Mouse (Mus musculus) heart, postnatal 10 days (tissue): ENCODE results near the gene Psmc3ip. TPM values are rescaled to one million over a fixed set of nuclear protein-coding genes. Genes with fewer than 3 reads are reported as not detected.
A peak's percentile ranks its signal among the peaks of the same experiment; 100 is the strongest.

Source experiments
- DNase-seq, 2 experiments: peaks; one replicate each; pipeline ENCODE4 v3.0.0; 2021
- intact Hi-C: fragments of 180-260 bp; cut with DNase I; formaldehyde crosslinking; loops from one replicate; pipeline ENCODE4 v1.15.1; 2025
- microRNA-seq, 2 experiments: library from miRNA; unstranded; fragments of <30 nt; microRNA quantifications; one replicate each; pipeline ENCODE4 v1.2.0; 2022
- total RNA-seq, 2 experiments: library from RNA; stranded (reverse); gene quantifications; 2 replicates each; pipeline ENCODE4 v1.2.3; 2021

Psmc3ip gene
- total RNA-seq, 2 experiments from 2014 or later: 5.0 to 5.6 TPM

DNA sequence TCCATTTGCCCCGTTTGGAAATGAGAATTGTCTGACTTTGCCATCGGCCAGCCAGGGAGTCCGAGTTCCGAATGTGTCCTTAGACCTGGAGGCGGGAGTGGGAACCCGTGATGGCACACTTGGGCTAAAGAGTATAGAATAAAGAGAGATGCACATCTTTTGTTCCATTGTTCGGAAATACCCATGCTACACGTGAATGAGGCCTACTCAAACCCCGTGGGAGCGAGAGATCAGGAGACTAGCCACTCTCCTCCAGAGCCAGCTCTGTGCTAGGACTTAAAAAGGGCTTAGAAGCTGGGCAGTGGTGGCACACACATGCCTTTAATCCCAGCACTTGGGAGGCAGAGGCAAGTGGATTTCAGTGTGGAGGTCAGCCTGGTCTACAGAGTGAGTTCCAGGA, 35.8 kb downstream of the Psmc3ip start:
- no peak for DNase-seq
- intact Hi-C loops: no loop called here

DNA sequence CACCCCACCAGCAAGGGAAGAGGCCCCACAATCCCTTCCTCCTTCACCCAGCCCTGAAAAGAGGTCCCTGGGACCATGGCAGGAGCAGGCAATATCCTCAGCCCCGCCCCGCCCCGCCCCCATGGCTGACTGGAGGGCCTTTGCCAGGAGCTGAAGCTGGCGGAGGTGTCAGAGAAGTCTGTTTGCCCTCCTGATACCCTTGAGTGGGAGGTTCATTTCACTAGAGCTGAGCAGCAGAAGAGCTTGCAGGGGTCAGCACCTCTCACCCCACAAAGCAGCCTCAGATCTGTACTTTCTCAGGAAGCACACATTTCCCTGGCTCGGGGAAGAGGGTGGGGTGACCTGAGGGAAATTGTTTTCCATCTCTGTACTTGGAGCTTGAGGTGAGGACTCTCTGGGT, 36.5 kb downstream of the Psmc3ip start:
- peak; percentile 71 to 75 for DNase-seq
- intact Hi-C loops: no loop called here

DNA sequence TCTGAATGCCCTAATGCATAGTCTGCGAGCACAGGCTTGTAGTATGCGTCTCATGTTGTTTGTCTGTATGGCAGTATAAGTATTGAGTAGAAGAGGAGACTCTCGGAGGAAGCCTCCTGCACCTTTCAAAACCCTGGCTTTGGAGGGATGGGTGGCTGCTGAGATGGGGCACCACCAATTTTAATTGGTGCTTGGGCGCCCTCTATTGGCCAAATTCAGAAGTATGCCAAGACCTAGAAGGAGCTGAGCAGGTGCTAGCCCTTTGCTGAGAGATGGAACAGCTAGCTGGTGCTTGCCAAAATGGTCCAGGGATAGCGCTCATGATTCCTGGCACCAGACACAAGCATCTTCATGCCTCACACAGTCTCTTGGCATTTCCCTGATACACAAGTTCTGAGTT, 37.4 kb downstream of the Psmc3ip start:
- intact Hi-C loops: loop anchor here (1.0 kb wide), 1 partner anchor 75 kb away; no protein-coding TSS in a partner anchor
- peak; percentile 93 to 95 for DNase-seq

DNA sequence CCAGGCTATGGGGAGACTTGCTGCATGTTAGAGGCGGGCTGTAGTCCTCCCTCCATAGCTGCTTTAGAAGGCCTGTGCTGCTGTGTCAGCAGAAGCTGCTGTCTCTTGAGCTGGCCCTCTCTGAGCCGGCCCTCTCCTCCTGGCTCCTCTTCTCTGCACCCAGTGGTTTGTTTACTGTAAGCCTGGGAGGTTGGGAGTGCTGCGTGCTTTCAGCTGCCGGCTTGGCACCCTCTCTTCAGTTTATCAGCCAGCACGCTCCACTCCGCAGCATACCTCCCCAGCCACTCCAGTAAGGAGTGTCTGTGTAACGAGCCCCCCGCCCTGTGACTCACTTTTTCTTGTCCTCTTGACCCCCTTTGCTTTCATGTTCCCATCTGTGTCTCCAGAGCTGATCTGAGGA, 38.4 kb downstream of the Psmc3ip start:
- intact Hi-C loops: loop anchor here (1.0 kb wide), 1 partner anchor 74 kb away; no protein-coding TSS in a partner anchor
- peak; percentile 73 to 79 for DNase-seq

DNA sequence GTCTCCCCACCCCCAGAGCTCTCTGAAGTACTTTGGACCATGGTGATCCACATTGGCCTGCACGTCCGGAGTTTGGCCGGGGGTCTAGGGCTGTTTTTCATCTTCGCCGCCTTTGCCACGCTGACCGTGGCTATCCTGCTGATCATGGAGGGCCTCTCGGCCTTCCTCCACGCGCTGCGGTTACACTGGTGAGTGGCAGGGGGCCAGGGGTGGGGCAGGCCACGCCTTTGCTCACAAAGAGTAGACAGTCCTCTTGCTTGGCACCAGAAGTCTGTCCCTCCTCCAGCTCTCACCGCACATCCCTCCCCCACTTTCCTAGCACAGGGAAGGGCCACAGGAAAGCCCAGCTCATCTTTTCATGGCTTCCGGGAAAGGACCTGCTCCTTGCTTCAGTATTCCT, 39.8 kb downstream of the Psmc3ip start:
- no peak for DNase-seq
- intact Hi-C loops: no loop called here

DNA sequence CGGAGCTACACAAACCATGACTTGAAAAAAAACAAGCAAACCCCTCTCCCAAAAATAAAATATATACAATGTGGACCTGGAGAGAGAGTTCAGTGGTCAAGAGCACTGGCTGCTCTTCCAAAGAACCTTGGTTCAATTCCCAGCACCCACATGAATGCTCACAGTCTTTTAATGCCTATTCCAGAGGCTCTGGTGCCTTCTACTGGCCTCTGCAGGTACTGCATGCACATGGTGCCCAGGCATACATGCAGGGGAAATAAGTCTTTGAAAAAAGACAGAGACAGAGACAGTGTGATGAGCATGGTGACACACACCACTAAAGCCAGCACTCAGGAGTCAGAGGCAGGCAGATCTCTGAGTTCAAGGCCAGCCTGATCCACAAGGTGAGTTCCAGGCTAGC, 41.3 kb downstream of the Psmc3ip start:
- DNase-seq: no peak
- intact Hi-C loops: no loop called here

DNA sequence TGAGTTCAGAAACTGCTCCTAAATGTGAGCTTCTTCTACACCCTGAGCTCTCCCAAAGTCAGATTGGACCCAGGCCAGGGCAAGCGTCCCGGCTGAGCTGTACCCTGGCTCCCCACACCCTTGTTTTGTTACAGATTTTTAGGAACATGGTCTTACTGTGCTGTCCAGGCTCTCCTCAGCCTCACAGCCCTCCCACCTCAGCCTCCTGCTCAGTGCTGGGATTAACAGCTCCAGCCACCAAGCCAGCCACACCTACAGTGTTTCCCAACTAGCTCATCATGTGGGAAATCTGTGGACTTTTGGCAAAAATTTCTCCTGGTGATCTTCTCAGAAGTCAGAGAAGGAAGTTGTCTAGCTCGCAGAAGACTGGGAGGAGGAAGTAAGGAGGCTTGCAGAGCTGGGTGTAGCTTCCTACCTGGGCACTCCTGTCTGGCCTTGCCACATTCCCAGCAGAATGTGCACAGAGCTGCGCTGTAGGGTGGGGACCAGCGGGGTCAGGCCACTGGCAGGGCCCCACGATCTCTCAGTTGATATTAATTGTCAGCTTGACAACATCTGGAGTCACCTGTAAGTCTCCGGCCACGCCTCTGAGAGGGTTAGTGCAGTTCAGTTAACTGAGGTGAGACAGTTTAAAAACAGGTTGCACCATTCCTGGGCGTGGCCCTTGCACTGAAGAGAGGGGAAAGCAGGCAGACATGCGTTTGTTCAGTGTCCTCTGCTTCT, 42.3 kb downstream of the Psmc3ip start:
- intact Hi-C loops: no loop called here
- DNase-seq: peak; percentile 68 to 73

DNA sequence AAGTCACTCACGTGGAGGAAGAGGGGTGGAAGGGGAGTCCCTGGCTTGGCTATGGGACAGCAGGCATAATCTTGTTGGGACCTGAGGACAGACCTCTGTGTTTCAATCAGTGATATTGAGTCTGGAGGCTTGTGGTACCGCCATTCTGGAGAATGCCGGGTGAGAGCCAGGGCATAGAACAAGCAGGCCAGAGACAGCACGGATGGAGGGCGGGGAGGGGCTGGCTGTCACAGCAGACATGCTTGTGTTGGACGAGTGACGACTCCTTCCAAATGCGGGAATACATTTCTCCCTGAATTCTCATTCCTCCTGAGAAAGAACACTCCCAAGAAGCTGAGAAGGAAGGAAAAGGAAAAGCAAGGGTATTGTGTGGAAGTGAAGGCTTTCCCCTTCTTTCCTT, 43.6 kb downstream of the Psmc3ip start:
- no peak for DNase-seq
- intact Hi-C loops: no loop called here

DNA sequence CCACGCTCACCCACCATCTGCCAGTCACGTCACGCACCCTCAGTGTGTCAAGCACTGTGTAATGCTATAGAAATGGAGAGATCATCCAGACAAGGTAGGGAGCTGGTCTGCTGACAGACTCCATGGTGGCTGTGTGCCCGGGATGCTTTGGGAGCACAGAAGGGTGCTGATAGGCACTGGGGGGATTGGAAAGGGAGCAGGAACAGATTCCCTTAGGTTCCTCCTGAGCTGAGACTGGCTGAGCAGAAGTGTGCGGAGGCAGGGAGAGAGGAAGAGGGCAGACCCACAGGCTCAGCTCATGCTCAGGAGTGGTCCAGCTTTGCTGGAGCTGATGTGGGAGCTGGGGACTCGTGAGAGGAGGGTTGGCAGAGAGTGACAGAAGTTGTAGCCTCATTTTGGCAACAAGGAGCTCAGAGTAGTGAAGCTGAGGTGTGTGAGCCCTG, 44.2 kb downstream of the Psmc3ip start:
- DNase-seq: peak in 1 of 2 experiments; percentile 36
- intact Hi-C loops: no loop called here

DNA sequence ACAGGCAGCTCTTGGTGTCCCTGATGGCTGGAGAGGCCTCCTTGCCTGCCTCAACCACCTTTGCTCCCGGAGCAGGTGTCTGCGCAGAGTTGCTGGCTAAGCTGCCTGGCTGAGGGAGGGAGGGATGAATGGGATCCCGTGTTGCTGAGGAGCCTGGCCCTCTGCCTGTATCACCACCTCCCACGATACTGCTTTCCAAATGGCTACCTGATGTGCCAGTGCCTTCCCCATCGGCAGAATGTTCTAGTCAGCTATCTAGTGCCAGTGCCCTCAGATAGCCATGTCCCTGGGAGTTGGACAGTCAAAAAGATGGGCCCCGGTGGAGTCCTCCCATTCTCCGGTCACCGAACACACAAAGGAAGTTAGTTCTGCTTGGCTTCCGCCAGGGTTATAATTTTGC, 44.9 kb downstream of the Psmc3ip start:
- no peak for DNase-seq
- intact Hi-C loops: no loop called here

DNA sequence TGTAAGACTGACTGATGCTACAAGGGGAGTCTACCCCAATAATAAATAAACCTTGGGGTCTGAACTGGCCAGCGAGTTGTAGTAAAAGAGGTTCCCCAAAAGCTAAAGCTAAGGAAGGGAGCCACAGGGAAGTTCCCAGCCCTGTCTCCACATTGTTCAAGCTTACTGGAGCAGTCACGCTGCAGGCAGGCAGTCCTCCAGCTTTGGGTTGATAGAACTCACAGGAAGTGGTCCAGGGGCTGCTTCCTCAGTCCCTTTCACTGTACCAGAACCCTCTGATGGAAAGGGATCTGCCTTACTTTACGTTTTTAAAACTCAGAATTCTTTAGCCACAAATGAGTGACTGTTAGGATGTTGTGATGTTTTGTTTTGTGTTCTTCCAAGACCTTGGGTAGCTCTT, 47.7 kb downstream of the Psmc3ip start:
- DNase-seq: no peak
- intact Hi-C loops: loop anchor here (5.0 kb wide), 1 partner anchor 35 kb away; no protein-coding TSS in a partner anchor

DNA sequence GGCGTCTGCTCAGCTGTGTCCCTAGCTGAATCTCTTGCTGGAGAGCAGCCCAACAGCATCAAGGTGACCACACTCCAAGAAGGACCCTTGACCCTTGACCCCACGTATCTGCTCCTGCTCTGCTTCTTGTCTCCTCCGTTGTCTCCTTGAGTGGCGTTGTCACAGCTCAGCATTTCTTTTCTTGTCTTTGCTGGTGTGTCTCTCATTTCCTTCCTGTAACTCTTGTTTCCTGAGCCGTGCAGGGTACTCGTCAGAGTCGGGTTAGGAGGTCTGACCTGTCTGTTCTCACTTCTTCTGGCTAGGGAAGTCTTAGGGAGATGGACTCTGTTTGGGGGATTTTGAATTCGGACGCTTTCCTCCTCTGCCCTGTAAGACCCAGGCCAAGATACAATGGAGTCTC, 48.8 kb downstream of the Psmc3ip start:
- no peak for DNase-seq
- intact Hi-C loops: loop anchor here (5.0 kb wide), 1 partner anchor 34 kb away; no protein-coding TSS in a partner anchor

DNA sequence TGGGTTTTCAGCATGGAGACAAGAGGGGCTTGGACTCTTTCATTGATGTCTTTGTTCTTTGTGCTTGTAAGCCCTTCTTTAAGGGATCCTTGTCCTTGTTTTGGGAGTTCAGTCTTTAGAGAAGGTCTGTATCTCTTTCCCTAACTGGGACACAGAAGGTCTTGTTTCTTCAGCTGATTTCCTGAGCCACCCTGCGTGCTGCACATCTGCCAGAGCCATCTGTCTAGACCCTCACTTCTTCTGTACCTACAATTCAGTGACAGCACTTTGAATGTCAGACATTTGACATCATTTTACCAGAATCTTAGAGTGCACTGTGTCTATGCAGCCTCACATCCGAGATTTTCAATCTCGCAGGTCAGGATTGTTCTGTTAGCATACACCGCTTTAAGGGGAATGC, 49.4 kb downstream of the Psmc3ip start:
- intact Hi-C loops: loop anchor here (5.0 kb wide), 1 partner anchor 34 kb away; no protein-coding TSS in a partner anchor
- no peak for DNase-seq

Small RNAs within 50 kb of the gene (microRNA-seq; reads per million reads assigned to microRNA genes)
- gene Gm27626: 0 reads per million in 2 experiments

Other genes starting within 250 kb of the Psmc3ip start
- 10 to 100 TPM; 52.1 to 58.6 TPM for gene Stat5b, start 244.7 kb downstream of the Psmc3ip start, total RNA-seq
- gene Stat5a, start 236.1 kb downstream of the Psmc3ip start, total RNA-seq: 10 to 100 TPM; 22.9 to 26.9 TPM
- gene Stat3, start 155.9 kb downstream of the Psmc3ip start, total RNA-seq: 100 to 1,000 TPM; 110 to 117 TPM
- gene Cavin1, start 124.5 kb downstream of the Psmc3ip start, total RNA-seq: 100 to 1,000 TPM; 462 to 471 TPM
- gene Atp6v0a1, start 86.0 kb downstream of the Psmc3ip start, total RNA-seq: 10 to 100 TPM; 89.6 to 93.8 TPM
- gene Naglu, start 25.4 kb downstream of the Psmc3ip start, total RNA-seq: 1 to 10 TPM; 9.9 to 10.0 TPM
- under 1 TPM in 1 of 2 experiments, not detected in 1; 0.45 TPM for gene Hsd17b1, start 17.0 kb downstream of the Psmc3ip start, total RNA-seq
- gene Coasy, start 12.9 kb downstream of the Psmc3ip start, total RNA-seq: 10 to 100 TPM; 18.7 to 21.4 TPM
- gene Mlx, start 8.2 kb downstream of the Psmc3ip start, total RNA-seq: 10 to 100 TPM; 14.1 to 18.1 TPM
- gene Retreg3, start 24.5 kb upstream of the Psmc3ip start, total RNA-seq: 10 to 100 TPM; 37.6 to 41.6 TPM
- gene Tubg1, start 24.5 kb upstream of the Psmc3ip start, total RNA-seq: 10 to 100 TPM; 27.0 to 31.1 TPM
- gene Tubg2, start 60.5 kb upstream of the Psmc3ip start, total RNA-seq: 1 to 10 TPM; 3.4 to 3.5 TPM
- gene Cntnap1, start 75.1 kb upstream of the Psmc3ip start, total RNA-seq: 1 to 10 TPM; 1.8 to 2.1 TPM
- gene Plekhh3, start 75.9 kb upstream of the Psmc3ip start, total RNA-seq: 10 to 100 TPM; 23.6 to 28.3 TPM
- gene Ccr10, start 80.0 kb upstream of the Psmc3ip start, total RNA-seq: under 1 TPM; 0.14 to 0.20 TPM
- gene Ezh1, start 131.0 kb upstream of the Psmc3ip start, total RNA-seq: 10 to 100 TPM; 20.5 to 22.5 TPM
- gene Ramp2, start 150.6 kb upstream of the Psmc3ip start, total RNA-seq: 100 to 1,000 TPM; 146 to 180 TPM
- 100 to 1,000 TPM in 1 of 2 experiments, 10 to 100 TPM in 1; 97.5 to 111 TPM for gene Vps25, start 158.3 kb upstream of the Psmc3ip start, total RNA-seq
- 1 to 10 TPM; 5.7 to 7.6 TPM for gene Wnk4, start 165.1 kb upstream of the Psmc3ip start, total RNA-seq
- under 1 TPM; 0.14 to 0.57 TPM for gene Cntd1, start 183.6 kb upstream of the Psmc3ip start, total RNA-seq
- 10 to 100 TPM; 84.2 to 92.6 TPM for gene Coa3, start 183.7 kb upstream of the Psmc3ip start, total RNA-seq
- 100 to 1,000 TPM in 1 of 2 experiments, 10 to 100 TPM in 1; 94.3 to 109 TPM for gene Becn1, start 206.8 kb upstream of the Psmc3ip start, total RNA-seq
- gene Psme3, start 220.8 kb upstream of the Psmc3ip start, total RNA-seq: 10 to 100 TPM; 74.9 to 90.0 TPM
- gene Aoc2, start 229.6 kb upstream of the Psmc3ip start, total RNA-seq: 1 to 10 TPM; 2.5 to 3.1 TPM
- 10 to 100 TPM; 39.0 to 49.9 TPM for gene Aoc3, start 235.2 kb upstream of the Psmc3ip start, total RNA-seq